Mouse (Mus musculus): ENCODE results near the gene Phyhipl. TPM values are rescaled to one million over a fixed set of nuclear protein-coding genes. Genes with fewer than 3 reads are reported as not detected.

Phyhipl gene
- total RNA-seq, 2 experiments from 2014 or later = 209 to 212 TPM

DNA sequence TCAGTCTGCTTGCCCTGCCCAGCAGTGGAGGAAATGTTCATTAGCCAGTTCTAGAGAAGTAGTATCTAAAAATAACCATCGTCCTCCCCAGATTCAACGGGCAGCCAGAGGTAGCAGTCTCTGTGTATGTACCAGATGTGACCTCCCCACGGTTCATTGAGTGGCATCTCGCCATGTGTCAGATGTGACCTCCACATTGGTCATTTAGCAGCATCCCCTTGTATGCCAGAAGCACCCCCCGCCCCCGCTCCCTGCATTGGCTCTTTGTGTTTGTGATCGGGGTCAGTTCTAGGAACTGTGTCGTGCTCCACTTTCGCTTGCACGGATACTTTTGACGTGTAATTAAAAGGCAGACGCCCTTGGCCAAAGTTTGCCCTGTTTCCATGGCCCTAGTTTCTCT is 120.4 kb downstream of the Phyhipl start:
- DNase-seq (ENCODE audit: extremely low spot score in 1 of 2, low spot score in 1 of 2) = peak in 1 of 2 experiments; percentile 3

DNA sequence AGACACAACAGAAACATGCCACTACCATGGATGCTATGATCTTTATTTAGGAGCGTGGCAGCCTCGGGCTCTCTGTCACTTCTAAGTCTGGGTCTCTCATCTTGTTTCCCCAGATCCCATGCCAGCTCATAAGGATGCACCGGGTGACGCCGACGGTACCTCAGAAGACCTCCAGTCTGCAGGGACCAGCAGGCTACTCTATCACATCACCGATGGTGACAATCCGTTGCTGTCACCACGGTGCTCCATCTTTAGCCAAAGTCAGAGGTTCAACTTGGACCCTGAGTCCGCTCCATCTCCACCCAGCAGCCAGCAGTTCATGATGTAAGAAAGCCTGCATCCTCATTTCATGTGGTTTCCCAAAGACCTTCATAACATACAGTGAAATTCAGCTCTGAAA is 121.2 kb downstream of the Phyhipl start:
- no peak for DNase-seq (ENCODE audit: extremely low spot score in 1 of 2, low spot score in 1 of 2)

DNA sequence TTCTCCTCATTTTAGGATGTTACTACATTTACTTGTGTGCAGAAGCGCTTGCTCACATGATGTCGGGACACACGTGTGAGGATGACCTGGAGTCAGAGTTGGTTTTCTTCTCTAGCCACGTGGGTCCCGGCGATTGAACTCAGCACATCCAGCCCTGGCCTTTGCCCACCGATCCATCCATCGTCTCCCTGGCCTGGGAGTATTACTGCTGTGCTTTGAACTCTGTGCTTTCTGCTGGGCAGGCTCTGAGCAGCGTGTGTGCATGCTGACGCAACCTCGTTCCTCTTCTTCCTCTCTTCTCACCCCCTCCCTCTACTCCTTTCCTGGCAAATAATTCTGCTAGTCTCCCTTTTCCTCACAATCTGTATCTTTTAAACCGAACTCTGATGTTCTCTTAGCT is 121.8 kb downstream of the Phyhipl start:
- DNase-seq (ENCODE audit: extremely low spot score in 1 of 2, low spot score in 1 of 2) = no peak

DNA sequence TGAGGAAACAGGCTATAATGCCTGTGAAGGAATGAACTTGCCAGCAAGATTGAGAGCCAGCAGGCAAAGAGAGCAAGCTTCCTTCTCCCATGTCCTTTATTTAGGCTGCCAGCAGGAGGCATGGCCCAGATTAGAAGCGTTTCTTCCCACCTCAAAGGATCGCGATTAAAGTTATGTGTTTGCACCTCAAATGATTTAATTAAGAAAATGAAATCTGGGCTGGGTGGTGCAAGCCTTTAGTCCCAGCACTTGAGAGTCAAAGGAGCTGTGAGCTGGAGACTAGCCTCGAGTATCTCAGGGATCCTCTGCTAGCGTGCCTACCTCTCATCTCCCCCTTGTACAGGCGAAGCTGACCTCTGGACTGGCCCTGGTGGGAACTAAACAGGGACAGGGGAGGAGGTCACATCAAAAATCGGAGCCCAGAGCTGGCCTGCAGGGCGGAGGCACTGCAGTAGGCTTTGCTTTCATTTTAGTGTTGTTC is 122.4 kb downstream of the Phyhipl start:
- DNase-seq (ENCODE audit: extremely low spot score in 1 of 2, low spot score in 1 of 2) = no peak

DNA sequence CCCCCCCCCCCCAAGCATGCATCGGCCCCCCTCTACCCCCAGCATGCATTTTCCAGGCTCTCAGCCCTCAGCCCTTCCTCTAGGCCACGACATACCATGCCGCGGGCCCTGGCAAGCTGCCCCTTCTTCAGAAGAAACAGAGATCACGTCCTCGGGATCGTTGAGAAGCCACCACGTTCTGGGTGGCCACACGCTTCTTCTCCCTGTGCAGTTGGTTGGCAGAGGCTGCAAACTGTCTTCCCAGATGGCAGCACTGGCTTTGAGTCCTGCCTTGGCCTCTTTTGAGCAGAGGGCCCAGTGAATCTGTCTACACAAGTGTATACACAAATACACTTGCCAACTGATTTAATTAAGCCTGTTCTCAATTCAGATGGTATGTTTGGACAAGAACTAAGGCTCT is 123.5 kb downstream of the Phyhipl start:
- peak in 1 of 2 experiments; percentile 21 for DNase-seq (ENCODE audit: extremely low spot score in 1 of 2, low spot score in 1 of 2)

DNA sequence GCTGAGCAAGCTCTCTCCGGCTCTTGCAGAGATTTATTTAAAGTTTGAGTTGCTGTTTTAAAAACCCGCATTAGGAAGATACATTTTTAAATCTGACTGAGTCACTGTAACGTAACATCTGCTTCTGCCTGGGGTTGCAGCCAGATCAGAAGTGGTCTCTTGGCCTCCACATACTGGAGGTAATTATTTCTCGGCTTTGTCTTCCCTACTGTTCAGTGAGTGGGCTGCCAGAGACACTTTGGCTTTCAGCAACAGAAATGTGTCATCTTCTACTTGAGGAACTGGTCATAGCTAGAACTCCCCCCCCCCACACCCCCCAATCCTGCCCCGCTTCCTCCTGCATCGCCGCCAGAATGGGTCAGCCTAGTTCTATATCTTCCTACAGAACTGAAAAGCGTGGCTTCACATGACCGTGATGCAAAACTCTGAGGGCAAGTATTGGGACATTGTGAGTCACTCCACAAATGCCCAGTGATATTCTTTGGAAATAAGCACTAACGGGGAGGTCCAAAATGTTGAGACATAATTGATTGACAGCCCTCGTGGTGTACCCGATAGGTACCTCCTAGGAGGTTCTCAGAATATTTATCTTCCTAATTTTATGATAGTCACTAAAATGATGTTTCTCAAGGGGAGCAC is 125.5 kb downstream of the Phyhipl start:
- DNase-seq (ENCODE audit: extremely low spot score in 1 of 2, low spot score in 1 of 2) = peak in 1 of 2 experiments; percentile 2

DNA sequence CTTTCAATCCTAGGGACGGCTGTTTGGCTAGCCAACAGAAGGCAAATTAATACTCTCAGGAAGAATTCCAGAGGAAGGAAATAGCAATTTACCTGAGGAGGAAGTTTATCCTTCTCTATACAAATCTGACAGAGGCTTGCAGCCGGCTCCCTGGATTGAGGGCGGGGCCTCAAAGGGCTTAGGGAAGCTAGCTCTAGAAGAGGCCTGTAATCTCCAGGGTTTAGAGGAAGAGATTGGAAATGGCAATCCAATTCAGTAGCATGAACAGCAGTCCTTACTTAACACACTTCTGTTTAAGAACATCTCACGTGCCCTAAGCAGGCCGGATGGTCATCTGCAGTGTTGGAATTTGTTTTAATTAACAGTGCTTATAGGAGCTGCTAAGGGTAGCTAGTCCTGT is 134.4 kb downstream of the Phyhipl start:
- DNase-seq (ENCODE audit: extremely low spot score in 1 of 2, low spot score in 1 of 2) = peak in 1 of 2 experiments; percentile 2

DNA sequence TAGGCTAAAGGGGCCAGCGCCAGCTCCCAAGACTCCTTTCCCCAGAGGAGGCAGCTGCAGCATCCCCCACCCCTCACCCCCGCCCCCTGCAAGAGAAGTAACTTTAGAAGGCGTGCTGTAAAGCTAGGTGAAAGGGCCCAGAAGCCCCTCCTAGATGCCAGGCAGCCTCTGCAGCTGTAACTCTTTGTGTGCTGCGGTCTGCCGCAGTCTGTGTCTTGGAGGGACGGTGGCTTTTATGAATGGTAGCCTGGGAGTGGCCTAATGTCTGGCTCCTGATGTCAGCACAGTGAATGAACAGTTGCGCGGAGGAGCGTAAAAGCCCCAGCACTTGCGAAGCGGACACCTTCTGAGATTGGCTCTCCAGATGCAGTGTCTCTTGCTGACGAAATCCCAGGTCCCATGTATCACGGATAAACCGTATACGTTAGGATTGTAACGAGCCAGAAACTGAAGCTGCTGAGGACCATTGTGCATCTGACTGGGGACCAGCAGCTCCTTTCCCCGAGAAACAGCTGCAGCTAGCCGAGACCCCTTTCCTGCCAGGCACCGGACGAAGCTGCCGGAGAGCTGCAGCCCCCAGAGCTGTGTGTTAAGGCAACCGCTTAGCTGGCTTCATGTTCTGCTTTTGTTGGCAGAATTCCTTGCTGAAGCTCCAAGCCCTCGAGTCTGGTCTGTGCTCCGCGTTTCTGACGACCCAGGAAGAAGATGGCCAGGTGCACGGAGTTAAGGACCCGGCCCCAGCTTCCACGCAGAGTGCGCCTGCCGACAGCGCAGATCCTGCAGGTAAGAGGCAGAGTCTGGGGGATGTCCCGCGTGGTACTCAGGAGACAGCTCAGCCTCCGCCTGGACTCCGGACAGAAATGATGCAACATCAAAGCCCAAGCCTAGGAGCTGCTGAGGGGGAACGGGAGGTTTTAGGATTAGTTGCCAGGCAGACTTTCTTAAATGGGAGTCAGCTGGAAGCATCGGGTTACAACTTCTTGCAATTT is 135.3 kb downstream of the Phyhipl start:
- peak in 1 of 2 experiments; percentile 26 for DNase-seq (ENCODE audit: extremely low spot score in 1 of 2, low spot score in 1 of 2)

DNA sequence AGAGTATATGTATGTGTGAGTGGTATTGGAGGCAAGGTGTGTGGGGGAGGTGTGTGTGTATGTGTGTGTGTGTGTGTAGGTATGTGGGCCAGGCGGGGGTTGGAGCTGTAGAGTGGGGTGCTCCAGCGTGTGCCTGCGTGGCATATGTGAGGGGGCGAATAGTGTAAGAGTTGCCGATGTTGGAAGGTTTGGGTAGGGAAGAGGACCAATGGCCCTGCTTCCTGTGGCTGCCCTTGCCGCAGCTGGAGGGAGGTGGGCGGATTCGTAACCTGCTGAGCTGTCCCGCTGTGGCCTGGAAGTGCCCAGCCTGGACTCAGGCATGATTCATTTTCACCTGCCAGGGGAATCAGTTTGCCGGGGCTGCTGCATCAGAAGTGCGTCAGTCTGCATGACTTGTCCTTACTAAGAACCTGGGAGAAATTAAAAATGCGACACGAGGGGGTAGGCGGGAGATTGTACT is 136.1 kb downstream of the Phyhipl start:
- DNase-seq (ENCODE audit: extremely low spot score in 1 of 2, low spot score in 1 of 2) = peak; percentile 12 to 24

DNA sequence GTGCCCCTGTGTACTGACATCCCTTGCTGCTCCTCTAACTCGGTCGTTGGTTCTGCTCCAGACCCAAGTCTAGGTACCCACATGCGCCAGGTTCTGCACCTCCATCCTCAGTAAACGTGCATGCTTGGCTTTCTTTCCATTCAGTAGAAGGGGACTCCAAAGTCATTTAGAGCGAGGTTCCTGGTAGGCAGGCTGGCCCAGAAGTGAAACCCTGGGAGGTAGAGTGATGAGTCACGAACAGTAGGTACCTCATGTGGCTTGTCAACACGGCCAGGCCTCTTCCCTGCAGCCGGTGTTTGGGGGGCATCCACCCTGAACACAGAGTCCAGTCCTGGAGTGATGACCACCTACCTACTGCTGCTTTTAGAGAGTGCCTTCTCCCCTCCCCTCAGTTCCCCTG is 139.1 kb downstream of the Phyhipl start:
- peak in 1 of 2 experiments; percentile 2 for DNase-seq (ENCODE audit: extremely low spot score in 1 of 2, low spot score in 1 of 2)

DNA sequence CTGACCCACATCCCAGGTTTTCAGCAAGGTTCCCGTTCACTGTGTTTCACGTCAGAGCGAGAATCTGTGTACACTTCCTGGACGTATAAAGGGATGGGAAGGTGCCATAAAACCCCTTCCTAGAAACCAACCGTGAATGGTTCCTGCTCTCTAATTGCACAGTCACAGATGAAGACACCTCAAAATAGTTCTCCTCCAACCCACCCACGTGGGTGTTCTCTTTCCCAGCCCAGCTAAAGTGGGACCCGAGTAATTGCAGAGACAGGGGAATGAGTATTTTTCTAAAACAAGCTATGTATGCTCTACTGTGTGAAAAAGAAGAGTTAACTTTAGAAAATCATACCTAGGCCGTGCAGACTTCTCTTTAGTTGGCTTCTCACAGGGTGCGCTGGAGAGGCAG is 140.9 kb downstream of the Phyhipl start:
- DNase-seq (ENCODE audit: extremely low spot score in 1 of 2, low spot score in 1 of 2) = no peak

DNA sequence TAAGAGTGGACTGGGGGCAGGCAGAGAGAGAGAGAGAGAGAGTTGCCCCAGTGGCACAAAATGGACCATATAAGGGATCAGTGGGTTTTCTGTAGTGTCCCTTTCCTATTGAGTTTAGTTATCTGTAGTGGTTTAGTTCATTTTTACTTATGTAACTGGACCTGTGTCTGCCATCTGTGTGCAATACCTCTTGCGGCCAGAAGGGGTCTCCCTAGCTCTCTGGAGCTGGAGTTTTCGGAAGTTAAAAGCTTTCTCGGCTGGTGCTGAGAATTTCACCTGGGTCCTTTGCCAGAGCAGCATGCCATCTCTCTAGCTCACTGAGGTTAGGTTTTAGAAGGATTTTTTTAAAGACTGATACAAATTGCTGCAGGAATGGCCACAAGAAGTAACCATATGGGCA is 147.9 kb downstream of the Phyhipl start:
- no peak for DNase-seq (ENCODE audit: extremely low spot score in 1 of 2, low spot score in 1 of 2)

Other genes starting within 250 kb of the Phyhipl start
- gene Fam13c, start 215.5 kb downstream of the Phyhipl start, total RNA-seq (2021) = 10 to 100 TPM; 83.8 to 97.0 TPM

All from layer of hippocampus, postnatal 25 days (tissue).